Mouse (Mus musculus): ENCODE data around the gene Nbeal1.

DNA sequence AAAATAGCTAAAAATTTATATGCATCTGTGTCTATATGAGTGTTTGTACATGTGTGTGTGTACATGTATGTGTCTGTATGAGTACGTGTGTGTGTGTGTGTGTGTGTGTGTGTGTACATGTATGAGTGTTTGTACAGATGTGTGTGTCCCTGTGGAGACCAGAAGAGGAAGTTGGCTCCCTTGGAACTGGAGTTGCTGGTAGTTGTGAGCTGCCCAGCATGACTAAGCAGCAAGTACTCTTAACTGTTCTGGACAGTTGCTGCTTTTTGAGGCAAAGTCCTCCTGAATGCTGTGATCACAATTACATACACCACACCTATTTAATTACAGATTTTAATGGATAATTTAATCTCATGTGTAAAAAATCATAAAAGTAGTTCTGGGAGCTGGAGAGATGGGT lies 196.2 kb downstream of the Nbeal1 start:
- no peak for TF ChIP-seq CTCF (IDR thresholded peaks at IDR 0.05; ENCODE audit: control insufficient read depth, insufficient read depth, insufficient read length)
- no peak for TF ChIP-seq MYOD1 (IDR thresholded peaks at IDR 0.05; ENCODE audit: control insufficient read depth, insufficient read length, low read depth)
- TF ChIP-seq MAX (IDR thresholded peaks at IDR 0.05), result no peak
- no peak for TF ChIP-seq CEBPB (IDR thresholded peaks at IDR 0.05; ENCODE audit: low read depth)
- TF ChIP-seq USF1 (IDR thresholded peaks at IDR 0.05; ENCODE audit: low read depth), result no peak
- TF ChIP-seq MYOG (IDR thresholded peaks at IDR 0.05; ENCODE audit: control insufficient read depth, extremely low read depth, insufficient read length), result no peak
- no peak for TF ChIP-seq FOSL1 (IDR thresholded peaks at IDR 0.05; ENCODE audit: insufficient read depth, low read length, poor library complexity, severe bottlenecking)
